Mouse (Mus musculus) gastrocnemius, postnatal 14 days (tissue): ENCODE results near the gene Luc7l3. TPM values are rescaled to one million over a fixed set of nuclear protein-coding genes. Genes with fewer than 3 reads are reported as not detected.
A peak's percentile ranks its signal among the peaks of the same experiment; 100 is the strongest.

Experiments
- DNase-seq: peaks from one replicate; pipeline ENCODE4 v3.0.0; 2021; ENCODE audit warnings: mixed read lengths
- intact Hi-C: fragments of 180-260 bp; cut with DNase I; formaldehyde crosslinking; loops from one replicate; pipeline ENCODE4 v1.15.1; 2025; ENCODE audit warnings: low total_unique reads
- total RNA-seq, 2 experiments: library from RNA; stranded (reverse); gene quantifications; 2 replicates each; pipeline ENCODE4 v1.2.3; 2021

Gene Luc7l3
- total RNA-seq, 2 experiments from 2014 or later = 32.2 to 33.1 TPM

DNA sequence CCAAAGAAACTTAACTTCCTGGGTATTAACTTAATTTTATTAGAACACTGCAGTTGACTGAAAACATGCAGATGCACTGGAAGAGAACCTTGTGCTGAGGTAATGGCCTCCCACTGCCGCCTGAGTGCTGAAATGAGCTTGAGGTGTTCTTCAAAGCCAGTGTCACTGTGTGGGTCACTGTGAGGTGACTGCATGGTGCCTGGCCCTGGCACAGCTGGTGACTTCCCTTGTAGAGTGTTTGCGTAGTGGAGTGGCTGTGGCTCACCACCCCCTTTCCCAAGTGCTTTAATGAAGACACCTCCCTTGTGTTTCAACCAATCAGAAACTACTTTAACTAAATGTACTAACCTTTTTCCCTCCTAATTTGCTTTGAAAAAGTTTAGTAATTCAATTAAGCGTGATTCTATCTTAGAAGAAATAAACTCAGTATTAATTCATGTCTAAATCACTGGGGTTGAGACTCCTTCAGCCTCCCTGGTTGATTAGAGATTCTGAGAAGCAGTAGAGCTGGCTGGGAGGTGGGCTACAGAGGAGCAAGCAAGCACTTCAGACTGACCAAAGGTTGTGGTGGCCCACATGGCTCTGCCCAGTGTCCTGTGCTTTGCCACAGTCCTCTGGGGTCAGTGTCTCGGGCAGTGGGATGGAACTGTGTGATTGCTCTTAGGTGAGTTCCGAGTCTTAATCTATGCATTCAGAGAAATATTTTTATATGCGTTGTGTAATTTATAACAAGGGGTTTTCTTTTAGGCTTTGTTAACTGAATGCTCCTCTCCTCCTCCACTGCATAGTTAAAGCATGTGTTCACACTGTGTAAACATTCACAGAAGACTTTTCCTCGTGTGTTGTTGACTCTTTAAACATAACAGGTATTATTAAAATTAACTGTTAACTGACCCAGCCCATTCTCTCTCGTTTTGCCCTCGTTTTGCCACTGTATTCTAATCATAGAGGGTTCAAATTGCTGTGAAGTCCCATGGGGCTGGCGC lies 19.5 kb upstream of the Luc7l3 start:
- no peak for DNase-seq
- intact Hi-C loops = loop anchor here (2.0 to 5.0 kb wide), 3 partner anchors 64 to 206 kb away; partner anchors contain the start of genes Rsad1 and Spata20

- DNase-seq = peak; percentile 43
- intact Hi-C loops = loop anchor here (2.0 to 5.0 kb wide), 3 partner anchors 65 to 207 kb away; partner anchors contain the start of genes Rsad1 and Spata20
These were observed 18.2 kb upstream of the Luc7l3 start for GRCm38 (mm10) chr11:94339732-94340585.

DNA sequence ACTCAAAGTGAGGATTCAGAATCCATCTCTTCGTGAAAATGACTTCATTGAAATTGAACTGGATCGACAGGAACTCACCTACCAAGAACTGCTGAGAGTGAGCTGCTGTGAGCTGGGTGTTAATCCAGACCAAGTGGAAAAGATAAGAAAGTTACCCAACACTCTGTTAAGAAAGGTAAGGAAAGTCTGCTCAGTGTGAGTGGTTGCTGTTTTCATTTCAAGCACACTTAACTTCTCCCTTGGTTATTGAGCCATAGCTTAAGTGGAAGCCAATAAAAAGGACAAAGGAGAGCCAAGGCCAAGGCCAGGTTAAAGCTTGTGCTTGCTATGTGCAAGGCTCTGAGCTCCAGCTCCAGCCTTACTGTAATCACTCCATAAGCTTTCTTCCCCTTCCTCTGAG lies 16.6 kb upstream of the Luc7l3 start:
- intact Hi-C loops = no loop called here
- DNase-seq = no peak

GRCm38 (mm10) chr11:94336551-94336950 lies 14.8 kb upstream of the Luc7l3 start:
- DNase-seq = no peak
- intact Hi-C loops = no loop called here

DNA sequence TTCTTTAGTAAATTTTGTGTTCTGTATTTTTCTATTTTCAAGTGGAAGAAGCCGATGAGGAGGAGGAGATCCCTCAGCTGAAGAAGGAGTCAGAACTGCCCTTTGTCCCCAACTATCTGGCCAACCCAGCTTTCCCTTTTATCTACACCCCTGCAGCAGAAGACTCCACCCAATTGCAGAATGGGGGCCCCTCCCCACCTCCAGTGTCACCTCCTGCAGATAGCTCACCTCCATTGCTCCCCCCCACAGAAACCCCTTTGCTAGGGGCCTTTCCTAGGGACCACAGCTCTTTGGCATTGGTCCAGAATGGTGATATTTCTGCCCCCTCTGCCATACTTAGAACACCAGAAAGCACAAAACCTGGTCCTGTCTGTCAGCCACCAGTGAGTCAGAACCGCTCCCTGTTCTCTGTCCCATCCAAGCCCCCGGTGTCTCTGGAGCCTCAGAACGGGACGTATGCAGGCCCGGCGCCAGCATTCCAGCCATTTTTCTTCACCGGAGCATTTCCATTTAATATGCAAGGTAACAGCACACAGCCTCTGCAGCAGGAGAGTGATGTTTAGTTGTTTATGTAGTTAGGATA lies 12.7 kb upstream of the Luc7l3 start:
- intact Hi-C loops = no loop called here
- no peak for DNase-seq

DNA sequence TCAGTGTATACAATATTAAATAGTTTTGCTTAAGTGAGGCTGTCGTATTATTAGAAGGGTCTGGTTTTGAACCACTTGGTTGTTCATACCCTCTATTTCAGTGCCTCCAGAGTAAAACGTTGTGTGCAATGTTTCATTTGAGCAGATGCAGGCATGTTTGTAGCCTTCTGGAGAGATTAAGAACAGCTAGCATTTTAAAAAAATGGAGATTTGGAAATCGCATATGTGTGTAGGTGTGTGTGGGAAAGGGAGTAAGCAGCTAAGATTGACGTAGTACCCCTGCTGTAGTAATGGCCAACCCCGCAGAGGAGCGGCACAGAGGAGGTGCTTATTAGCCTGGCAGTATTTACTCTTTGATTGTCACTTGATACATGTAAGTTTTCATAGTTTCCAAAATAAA lies 10.9 kb upstream of the Luc7l3 start:
- intact Hi-C loops = no loop called here
- DNase-seq = no peak

- intact Hi-C loops = no loop called here
- no peak for DNase-seq
These were observed 8.4 kb upstream of the Luc7l3 start for GRCm38 (mm10) chr11:94330211-94330610.

- peak; percentile 48 for DNase-seq
- intact Hi-C loops = no loop called here
These were observed 7.6 kb upstream of the Luc7l3 start for GRCm38 (mm10) chr11:94329270-94329891.

GRCm38 (mm10) chr11:94328644-94329025 lies 6.8 kb upstream of the Luc7l3 start:
- no peak for DNase-seq
- intact Hi-C loops = no loop called here

- intact Hi-C loops = no loop called here
- peak; percentile 96 for DNase-seq
These were observed 6.2 kb upstream of the Luc7l3 start, which contains the start of gene Ankrd40 for GRCm38 (mm10) chr11:94327693-94328643. TSS of gene Ankrd40 (plus strand) at chr11:94328001.

DNA sequence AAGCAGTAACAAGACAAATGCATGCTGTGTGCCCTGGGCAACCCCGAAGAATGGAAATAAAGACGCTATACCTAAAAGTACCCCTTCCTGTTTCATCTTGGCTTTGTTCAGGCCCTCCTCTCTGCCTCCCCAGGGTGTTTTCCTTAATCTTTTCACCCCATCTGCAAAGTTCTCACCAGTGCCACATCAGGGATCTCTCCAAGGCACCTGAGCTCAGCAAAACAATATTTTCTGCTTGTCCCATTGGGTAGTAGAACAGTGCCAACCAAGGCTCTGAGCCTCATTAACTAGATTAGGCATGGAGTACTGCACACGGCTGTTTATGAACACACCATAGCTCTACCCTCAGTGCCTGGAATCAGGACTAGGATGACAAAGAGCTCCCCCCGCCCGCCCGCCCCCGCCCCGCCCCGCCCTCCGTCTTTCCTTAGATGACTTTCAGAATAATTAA lies 5.2 kb upstream of the Luc7l3 start:
- intact Hi-C loops = no loop called here
- DNase-seq = no peak

DNA sequence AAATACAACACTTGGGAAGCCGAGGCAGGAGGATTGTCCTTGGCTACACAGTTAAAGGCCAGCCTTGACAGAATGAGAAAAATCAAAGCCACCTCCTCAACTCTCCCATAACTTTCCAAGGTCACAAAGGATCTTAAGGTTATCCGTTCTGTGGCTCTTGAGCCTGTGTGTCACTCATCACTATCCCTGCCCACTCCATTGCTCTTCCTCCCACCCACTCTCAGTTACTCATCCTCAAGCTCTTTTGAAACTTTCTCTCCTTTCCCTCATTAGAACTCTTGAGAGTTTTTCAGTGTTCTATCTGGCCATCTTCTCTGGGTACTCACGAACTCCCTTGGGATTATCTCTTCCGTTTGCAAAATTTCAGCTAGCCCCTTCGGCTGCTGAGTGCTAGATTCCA lies 2.8 kb upstream of the Luc7l3 start:
- intact Hi-C loops = no loop called here

GRCm38 (mm10) chr11:94323271-94323925 lies 1.6 kb upstream of the Luc7l3 start:
- intact Hi-C loops = no loop called here
- no peak for DNase-seq

More for the DNA sequence above, 2.8 kb upstream of the Luc7l3 start:
- no peak for DNase-seq

DNA sequence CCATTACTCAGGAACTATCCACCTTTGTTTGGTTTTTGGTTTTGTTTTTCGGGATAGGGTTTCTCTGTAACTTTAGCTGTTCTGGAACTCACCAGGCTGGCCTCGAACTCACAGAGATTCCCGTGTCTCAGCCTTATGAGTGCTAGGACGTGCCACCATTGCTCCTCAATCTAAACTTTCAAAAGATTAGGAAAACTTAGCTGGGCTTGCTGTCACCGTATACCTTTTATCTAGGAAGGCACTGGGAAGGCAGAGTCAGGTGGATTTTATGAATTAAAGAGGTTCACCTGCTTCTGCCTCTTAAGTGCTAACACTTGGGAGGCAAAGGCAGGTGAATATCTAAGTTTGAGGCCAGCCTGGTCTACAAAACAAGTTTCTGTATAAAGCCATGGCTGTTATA lies 848 bp upstream of the Luc7l3 start:
- intact Hi-C loops = no loop called here
- DNase-seq = no peak

GRCm38 (mm10) chr11:94320969-94321930 lies 538 bp downstream of the Luc7l3 start:
- DNase-seq = peak; percentile 60
- intact Hi-C loops = no loop called here

DNA sequence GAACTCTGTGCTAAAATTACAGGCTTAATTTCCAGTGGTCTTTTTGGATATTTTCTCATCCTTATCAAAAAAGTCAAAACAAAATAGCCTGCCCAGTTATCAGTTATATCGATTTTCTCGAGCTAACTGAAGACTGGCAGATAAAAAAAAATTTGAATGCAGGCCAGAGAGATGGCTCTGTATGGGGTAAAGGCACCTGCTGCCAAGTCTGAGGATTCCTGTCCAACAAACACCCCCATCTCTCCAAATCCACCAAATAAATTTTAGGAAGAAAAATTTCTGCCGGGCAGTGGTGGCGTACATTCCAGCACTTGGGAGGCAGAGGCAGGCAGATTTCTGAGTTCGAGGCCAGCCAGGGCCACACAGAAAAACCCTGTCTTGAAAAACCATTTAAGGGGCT lies 3.7 kb downstream of the Luc7l3 start:
- intact Hi-C loops = no loop called here
- no peak for DNase-seq

- intact Hi-C loops = no loop called here
- no peak for DNase-seq
These were observed 4.3 kb downstream of the Luc7l3 start for GRCm38 (mm10) chr11:94317515-94317914.
